Mouse (Mus musculus) heart, postnatal 0 days (tissue): ENCODE measurements around the gene Prim2.

Experiments used
- CTCF ChIP-seq: IDR thresholded peaks from 2 replicates; pipeline ENCODE4 v1.5.1; 2016; ENCODE audit warnings: antibody characterized with exemption, control low read depth, low read depth
- EP300 ChIP-seq: IDR thresholded peaks from 2 replicates; pipeline ENCODE4 v1.6.1; 2016; ENCODE audit warnings: antibody characterized with exemption, low read depth

- TF ChIP-seq EP300 (no peak), CTCF (no peak)
These were observed 106.0 kb downstream of the Prim2 start for GRCm38 (mm10) chr1:33563611-33564010.
